Mouse (Mus musculus) CD4-positive, CD25-positive, alpha-beta regulatory T cell, adult 4 months (primary cell): ENCODE results near the gene Phf10. TPM values are rescaled to one million over a fixed set of nuclear protein-coding genes. Genes with fewer than 3 reads are reported as not detected.
"Not testable (repeated sequence)": the region's sequence is repeated elsewhere in the genome, so short reads cannot be mapped to it uniquely, and the experiment has no call there.

Source experiments
- ATAC-seq: one replicate; pipeline ENCODE4 v1.8.0; 2017
- polyA plus RNA-seq, 2 experiments: library from polyadenylated mRNA; unstranded; fragments of 100-300 nt; shearing (Covaris generic); gene quantifications; one replicate each; pipeline ENCODE4 v1.2.1; 2017

Gene Phf10
- polyA plus RNA-seq, 2 experiments from 2014 or later: 7.3 to 12.7 TPM

DNA sequence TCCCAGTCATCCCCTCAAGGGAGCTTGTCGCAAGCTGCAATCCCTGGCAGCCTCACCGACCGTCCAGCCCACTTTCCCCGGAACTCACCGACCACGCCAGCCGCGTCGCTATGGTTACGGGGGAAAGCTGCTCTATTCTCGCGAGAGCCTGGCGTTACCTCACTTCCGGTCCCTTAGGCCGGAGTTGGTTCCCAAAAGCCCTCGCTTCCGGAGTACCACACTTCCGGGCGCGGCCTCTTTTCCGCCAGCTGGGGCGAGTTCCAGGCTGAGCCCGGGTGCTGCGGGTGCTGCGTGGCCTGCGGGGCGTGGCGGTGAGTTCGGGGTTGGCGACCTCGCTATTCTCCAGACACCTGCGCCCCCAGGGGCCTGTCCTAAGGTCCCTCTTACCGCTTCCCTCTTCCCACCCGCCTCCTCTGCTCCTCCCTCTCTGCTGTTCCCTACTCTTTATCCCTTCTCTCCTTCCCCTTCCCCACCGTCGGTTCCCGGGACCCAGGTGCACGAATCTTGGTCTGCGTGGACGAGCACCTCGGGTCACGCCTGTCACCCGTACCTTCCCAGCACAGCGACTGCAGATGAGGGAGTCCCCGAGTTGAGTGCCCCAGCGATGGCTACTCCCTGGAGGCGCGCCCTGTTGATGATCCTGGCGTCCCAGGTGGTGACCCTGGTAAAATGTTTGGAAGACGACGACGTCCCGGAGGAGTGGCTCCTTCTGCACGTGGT, 17.9 kb downstream of the Phf10 start, which contains the start of the genes Wdr27 and 1600012H06Rik:
Wdr27 (minus strand) TSS at position 150 of the 720 bp plus-strand sequence.
1600012H06Rik (plus strand) TSS at position 176 of the 720 bp plus-strand sequence.
- peak; percentile 99 for ATAC-seq

DNA sequence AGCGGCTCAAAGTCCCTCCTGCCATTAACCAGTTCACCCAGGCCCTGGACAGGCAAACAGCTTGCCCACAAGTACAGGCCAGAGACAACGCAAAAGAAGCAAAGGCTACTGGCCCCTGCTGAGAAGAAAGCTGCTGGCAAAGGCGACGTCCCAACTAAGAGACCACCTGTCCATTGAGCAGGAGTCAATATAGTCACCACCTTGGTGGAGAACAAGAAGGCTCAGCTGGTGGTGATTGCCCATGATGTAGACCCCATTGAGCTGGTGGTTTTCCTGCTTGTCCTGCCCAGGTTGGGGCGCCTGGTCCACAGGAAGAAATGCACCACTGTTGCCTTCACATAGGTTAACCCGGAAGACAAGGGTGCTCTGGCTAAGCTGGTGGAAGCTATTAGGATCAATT, 18.9 kb downstream of the Phf10 start:
- ATAC-seq: not testable (repeated sequence)

DNA sequence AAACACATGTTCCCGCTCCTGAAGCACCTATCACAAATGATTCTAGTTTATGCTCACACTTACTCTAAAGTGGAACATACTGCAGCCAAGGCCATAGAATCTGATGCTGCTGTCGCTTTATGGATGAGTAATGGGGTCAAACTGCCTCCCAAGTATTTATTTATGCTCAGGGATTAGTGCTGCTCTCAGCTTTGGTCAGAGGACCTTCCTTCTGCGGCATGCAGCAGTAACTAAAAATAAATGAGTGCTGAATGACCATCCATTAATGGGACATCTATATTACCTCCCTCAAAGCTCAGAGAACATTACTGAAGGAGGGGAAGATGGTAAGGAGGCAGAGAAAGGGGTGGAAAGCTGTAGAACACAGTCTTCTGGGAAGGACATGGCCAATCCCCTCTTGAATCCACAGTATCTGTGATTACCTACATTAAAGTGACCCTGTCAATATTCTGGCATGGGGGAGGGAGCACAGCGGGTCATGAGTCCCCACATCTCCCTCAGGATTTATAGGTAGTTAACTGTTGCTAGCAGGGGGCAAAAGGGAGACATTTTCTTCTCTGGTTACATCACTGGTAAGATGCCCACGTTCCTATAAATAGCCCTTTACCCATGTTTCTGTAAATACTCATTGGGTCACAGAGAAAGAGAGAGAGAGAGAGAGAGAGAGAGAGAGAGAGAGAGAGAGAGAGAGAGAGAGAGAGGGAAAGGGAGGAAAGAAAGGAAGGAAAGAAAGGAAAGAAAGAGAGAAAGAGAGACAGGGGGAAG, 25.1 kb downstream of the Phf10 start:
- no peak for ATAC-seq

DNA sequence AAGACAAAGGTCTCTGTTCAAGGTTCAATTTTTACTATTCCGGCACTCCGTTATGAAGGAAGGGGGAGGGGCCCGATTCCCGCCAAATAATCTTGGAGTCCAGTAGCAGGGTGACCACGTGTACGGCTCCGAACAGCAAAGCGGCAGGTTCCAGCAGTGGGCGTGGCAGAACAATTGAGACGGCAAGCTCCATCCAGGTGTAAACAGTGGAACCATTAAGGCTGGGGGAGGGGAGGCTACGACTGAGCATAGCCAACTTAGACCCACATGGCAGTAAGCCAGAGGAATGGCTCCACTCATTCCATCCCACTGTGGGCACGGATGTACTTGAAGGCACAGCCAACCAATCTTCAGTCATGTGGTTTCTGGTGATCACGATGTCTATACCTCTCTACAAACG, 25.8 kb downstream of the Phf10 start:
- not testable (repeated sequence) for ATAC-seq

DNA sequence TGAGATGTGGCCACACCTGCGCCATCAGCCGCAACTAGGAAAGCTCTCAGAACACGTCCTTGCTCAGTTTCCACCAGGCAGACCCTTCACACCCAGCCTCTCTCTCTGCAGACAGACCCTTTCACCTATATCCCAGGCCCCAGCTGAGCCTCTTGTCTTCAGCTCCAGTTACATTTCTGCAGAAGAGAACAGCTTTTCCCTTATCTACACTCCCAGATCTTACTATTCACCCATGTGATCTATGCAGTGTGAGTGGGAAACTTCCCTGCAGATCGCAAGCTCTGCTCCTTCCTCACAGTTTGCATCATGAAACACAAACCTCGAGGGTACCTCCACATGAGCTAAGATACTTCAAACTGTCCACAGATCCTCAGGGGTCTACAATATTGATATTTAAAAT, 29.6 kb downstream of the Phf10 start:
- no peak for ATAC-seq

DNA sequence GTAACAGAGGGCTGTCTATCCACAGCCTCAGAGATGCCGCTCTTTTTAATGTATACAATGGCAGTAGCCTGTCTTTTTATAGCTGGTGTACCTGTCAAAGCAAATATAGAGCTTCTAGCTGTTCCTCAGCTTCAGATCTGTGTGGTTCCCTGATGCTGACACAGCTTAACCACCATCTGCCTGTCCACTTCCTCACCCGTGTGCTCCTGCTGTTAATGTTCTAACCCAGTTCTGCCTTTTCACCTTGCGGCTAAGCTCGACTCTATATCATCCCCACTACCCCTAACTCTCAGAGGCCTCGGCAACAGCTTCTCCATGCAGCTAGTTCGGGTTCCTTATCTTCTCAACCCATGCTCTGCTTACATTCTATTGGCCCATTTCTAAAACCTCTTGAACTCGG, 30.4 kb downstream of the Phf10 start:
- no peak for ATAC-seq

DNA sequence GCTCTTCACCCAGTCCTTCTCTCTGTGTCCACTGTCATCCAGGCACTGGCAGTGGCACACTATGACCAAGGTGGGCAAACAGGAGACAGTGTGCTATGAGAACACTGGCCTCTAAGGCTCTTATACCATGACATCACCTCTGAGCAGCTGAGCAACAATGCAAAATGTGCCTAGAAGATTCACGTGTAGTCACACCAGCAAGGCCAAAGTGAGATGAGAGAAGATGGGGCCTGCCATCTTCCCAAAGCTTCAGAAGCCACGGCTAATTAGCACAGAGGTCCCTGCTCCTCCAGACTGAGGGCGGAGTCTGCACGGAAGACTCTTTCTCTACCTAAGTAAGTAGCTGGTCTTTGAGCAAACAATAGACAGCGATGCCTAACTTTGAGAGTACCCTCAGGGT, 32.4 kb downstream of the Phf10 start:
- ATAC-seq: no peak

DNA sequence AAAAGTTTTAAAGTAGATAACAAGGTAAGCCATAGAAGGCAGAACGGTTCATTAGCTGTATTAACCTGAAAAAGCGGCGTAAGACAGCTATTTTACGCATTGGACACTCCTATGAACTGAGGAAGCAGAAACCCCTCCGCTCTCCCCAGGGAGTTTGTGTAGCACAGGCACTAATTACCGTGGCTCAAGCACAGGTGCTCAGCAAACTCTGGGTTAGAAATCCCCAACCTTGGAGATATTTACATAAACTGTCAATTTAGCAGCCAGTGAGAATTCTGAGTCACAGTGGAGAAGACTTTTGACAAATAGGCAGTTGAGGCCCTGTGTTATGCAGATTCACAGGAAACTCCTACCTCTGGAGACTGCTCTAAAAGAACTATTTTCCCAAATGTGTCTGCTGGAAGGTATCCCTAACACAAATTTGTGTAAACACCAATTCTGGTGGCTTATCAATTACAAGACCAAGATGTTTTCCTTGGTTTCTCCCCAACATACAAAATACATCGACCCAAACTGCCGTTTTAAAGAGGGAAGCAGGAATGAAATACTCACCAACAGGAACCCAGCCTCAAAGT, 33.3 kb downstream of the Phf10 start:
- ATAC-seq: no peak

DNA sequence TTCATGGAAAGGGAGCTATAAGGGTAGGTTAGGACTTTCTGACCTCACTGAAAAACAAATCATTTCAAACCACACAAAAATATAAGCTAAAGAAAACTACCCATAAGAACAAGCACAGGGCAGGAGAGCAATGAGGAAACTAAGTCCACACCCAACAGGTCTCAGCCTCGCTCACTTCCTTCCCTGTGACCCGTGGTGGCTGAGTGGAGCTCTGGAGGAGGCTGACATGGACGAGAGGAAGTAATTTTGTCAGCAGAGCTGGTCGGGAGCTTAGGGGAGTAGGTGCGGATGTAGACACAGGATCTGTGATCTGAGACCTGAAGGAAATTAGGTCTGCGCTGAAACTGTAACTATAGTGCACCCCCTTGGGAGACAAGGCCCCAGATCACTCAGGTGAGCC, 39.5 kb downstream of the Phf10 start:
- ATAC-seq: no peak

DNA sequence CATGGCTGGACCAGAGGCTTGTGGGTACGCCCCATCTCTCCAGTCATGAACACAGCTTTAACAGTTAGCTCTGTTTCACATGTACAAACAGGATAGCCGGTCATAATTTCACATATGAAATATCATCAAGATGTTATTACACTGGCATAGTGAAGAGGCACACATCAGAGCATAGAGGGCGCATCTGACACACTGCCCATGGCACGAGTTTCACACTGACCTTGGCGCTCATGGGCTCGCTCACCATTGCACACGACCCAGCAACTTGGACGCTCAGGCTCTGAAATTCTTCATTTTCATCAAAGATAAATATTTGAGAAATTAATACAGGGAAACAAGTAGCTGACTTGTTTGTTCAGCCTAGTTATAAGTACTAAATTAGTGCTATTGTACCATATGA, 43.2 kb downstream of the Phf10 start:
- no peak for ATAC-seq

DNA sequence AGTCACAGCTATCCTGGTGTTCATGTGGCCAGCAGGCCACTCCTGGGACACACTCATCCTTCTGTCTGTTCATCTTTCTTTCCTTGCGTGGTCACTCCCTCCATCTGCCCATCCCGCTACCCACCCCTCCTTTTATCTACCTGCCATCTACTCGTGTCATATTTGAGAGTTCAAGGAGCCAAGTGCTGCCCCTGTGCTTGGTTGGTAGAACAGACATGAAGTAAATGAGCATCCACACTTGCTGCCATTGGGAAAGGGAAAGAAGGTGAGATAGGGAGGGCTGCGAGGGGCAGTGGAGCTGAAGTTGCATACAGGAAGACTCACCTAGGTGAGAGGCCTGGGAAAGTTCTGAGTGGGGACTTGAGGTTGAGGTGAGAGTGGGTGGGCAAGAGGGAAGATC, 46.7 kb downstream of the Phf10 start:
- no peak for ATAC-seq

DNA sequence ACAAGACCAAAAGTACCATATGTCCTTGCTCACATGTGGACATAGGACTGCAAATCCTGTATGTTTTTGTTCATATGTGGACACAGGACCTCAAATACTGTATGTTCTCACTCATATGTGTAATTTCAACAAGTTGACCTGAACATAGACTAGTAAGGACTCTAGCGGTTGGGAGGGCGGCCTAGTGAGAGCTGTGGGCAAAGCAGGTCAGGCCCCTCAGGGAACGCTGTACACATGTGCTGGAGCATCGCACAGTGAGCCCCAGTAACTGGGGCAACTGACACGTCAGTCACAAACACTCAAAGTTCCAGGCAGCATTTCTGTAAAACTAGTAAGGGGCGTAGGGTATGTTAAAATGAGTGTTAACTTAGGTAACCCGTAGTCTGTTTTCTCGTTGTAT, 48.1 kb downstream of the Phf10 start:
- ATAC-seq: no peak

DNA sequence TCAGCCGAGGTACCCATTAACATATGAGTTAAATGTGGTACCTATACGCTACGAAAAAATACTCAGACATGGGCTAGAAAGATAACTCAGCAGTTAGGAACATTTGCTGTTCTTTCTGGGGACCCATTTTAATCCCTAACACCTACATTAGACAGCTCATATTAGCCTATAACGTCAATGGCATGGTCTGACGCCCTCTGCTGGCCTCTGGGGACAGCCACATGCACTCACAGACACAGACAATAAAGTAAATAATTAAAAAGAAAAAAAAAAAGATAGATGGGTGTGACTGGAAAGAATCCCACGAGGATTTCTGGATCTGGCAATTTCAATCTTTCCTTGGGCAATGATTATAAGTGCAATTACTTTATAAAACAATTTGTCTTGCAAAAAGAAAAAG, 48.7 kb downstream of the Phf10 start:
- no peak for ATAC-seq

DNA sequence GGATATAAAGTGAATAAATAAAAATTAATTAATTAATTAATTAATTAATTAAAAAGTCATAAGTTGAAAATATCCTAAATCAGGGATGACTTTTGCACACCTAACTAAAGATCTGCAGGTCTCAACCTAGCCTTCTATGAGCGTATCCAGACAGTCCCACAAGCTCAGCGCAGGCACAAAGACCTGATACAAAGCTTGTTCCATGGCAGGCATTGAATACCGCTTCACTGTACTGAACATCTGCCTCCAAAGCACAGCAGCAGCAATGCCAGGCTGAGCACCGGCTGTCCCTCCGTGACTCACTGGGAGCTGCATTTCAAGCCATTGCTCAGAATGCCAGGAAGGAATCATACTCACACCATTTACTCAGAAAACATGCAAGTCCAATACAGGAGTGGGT, 50.3 kb downstream of the Phf10 start:
- ATAC-seq: no peak

DNA sequence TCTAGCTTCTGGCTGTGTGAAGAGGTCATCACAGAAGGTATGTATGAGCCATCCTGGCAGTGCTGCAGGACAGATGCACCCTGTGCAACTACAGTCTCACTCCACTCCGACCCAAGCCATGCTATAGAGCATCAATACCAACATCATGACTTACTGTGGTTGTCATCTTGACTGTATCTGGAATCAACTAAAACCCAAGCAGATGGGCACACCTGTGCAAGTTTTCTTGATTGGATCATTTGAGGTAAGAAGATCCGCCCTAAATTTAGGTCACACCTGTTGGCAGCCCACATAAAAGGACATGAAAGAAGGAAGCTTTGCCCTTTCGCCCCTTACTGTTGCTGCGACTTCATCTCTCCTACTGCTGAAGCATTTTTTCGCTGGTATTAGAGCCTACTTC, 51.7 kb downstream of the Phf10 start:
- ATAC-seq: no peak

DNA sequence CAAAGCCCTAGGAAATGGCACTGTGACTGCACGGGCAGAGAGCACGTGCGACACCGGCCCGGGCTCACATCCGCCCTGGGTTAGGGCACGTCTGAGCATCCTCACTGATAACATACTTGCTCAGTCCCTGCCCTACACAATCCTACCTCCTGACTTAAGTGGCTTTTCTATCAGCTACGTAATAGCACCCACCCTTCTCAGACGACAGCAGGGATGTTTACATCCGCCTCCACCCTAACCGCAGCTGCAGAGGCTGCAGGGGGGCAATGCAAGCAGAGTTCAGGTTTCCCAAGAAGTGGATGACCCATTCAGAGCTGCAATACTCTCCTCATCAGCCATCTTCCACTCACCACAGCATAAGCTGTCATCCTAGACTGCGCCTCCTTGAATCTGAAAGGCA, 53.9 kb downstream of the Phf10 start:
- peak; percentile 32 for ATAC-seq

DNA sequence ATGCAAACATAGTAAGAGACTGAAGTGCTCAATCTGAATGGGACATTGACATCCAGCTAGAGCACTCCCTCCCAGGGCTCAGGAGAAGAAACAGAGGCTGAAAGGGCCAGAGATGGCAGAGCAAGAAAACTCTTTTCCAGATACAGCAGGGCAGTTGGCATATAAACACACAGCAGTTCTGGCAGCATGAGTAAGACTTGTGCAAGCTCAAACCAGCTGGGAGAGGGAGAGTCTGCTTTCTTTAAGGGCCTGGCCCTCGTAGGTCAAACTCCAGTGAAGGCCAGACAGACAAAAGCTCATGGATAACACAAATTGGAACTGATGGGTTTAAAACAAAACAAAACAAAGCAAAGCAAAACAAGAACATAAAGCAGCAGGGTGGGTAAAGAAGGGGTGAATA, 54.5 kb downstream of the Phf10 start:
- ATAC-seq: no peak

DNA sequence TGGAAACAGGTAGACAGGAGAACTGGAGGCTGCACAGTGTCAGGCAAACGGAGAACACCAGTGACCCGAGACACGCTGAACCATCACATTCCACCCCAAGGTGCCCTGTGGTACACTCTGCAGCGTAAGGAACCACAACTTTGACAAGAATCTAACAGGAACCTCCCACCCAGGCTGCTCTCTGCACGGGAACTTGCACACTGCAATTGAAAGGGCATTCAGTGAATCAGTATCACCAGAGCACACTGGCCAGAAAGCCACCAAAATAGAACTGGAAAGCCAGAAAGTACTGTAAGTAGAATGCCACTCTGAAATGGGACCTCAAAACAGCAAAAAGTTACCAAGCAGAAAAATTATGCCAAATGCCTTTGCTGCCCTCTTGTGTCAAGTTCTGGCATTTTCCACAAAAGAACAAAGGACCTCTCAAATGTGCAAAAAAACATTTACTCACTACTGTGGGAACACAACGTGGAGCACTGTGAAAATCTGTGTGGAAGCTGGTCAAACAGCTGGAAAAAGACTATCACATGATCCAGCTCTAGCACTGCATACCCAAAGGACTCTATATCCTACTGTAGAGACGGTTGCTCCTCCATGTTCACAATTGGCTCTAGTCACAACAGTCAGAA, 56.3 kb downstream of the Phf10 start:
- ATAC-seq: peak; percentile 62

DNA sequence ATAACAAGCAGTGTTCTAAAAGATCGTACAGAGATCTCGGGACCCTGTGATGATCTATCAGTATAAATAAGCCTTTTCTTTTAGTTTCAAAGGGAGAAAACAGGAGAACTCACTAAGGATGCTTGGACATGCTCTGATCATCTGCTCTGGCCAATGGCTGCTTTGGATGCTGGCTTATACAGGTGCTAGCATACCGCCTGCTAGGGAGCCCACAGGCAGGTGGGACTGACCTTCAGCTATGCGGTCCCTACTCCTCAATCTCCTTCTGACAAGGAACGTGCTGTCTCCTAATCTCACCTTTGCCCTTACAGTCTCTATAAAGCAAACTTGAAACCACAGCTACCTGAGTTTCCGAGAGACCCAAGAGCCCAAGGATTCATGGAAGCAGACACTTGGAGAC, 56.9 kb downstream of the Phf10 start:
- no peak for ATAC-seq

DNA sequence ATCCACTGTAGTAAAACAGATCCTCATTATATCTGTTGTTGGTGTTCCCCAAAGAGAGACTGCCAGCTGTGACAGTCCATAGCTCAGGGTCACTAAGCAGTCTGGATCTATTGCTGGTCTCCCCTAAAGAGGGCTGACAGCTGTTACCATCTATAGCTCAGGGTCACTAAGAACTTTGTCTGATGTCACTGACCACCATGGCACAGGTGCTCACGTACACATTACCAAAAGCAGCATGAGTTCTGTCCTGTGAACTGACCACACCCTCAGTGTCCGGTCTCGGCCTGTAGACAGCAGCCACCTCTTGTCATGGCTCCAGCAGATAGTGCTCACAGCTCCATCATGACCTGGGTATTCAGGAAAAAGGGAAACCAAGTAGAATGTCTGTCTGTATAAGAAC, 57.9 kb downstream of the Phf10 start:
- no peak for ATAC-seq

DNA sequence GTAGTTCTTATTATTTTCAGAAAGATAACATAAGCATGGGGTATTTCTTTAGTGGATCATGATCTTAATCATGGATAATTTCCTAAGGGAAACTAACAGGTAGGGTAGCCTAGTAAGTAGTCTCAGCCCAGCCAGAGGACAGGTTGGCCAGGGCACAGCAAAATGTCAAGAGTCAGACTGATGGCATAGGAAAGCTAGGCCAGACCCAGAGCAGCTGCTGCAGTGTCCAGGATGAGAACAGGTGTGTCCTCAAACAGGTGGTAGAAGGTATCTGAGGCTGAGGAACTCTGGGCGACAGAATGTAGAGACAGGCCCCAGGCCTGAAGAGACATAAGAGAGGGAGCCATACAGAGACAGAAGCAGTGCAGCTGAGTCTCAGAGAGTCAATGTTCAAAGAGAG, 62.1 kb downstream of the Phf10 start:
- ATAC-seq: no peak

DNA sequence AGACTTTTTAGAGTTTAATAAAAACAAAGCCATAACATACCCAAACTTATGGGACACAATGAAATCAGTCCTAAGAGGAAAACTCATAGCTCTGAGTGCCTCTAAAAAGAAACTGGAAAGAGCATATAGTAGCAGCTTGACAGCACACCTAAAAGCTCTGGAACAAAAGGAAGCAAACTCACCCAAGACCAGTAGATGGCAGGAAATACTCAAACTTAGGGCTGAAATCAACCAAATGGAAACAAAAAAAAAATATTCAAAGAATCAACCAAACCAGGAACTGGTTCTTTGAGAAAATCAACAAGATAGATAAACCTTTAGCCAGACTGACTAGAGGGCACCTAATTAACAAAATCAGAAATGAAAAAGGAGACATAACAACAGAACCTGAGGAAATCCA, 66.0 kb downstream of the Phf10 start:
- ATAC-seq: not testable (repeated sequence)
